Mouse (Mus musculus): ENCODE results near the gene Snx17. TPM values are rescaled to one million over a fixed set of nuclear protein-coding genes. Genes with fewer than 3 reads are reported as not detected.

Gene Snx17
- polyA plus RNA-seq, 1 experiment from 2014 or later, result 126 TPM

DNA sequence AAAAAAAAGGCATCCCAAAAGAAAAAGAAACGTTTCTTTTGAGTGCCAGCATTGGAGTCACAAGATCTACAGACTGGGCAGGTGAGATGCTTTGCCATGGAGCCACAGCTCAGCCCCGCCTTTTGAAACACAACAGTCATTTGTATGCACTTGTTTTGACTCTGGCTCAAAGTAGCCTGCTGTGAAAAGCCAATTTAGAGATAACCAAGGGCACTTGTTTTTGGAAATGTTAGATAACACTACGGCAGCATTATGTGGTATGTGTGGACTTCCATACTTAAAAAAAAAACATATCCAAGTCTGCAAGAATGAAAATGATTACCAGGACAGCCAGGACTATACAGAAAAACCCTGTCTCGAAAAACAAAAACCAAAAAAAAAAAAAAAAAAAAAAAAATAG lies 9.3 kb upstream of the Snx17 start:
- Histone ChIP-seq H3K36me3 (replicated peaks) (peaks cover 18% of the 10 kb centered on the region), H3K27ac (no peak overlapping the region), H3K4me1 (peaks cover 11% of the 10 kb centered on the region), H3K9me3 (no peaks in the 10 kb centered on the region), H3K4me3 (no peak overlapping the region), H3K4me2 (no peak overlapping the region), H3K27me3 (replicated peaks) (no peaks in the 10 kb centered on the region), H3K9ac (no peak overlapping the region)
- WGBS, result 61% methylated on average over 4 of the region's 4 CpGs
- ATAC-seq (replicated peaks), result no peak

DNA sequence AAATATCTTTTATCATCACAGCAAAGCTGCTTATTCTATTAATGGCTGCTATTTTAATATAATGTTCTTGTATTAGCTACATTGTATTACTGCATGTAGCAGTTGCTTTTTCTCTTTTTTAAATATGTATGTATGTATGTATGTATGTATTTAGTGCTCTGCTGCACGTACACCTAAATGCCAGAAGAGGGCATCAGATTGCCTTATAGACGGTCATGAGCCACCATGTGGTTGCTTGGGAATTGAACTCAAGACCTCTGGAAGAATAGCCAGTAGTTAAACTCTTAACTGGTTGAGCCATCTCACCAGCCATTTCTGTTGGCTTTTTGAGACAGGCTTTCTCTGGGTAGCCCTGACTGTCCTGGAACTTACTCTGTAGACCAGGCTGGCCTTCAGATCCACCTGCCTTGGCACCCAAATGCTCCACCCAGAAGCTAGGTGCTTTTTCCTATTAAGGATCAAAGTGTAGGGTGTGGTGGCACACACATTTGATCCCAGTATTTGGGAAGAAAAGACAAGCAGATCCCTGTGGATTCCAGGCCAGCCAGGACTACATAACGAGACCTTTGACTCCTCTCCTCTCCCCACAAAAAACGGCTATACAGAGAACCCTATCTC lies 4.7 kb upstream of the Snx17 start:
- H3K27me3 ChIP-seq (replicated peaks), result no peaks in the 10 kb centered on the region
- peaks cover 40% of the 10 kb centered on the region for H3K36me3 ChIP-seq (replicated peaks)
- 87% methylated on average over 4 of the region's 4 CpGs for WGBS
- H3K9me3 ChIP-seq, result no peaks in the 10 kb centered on the region
- ATAC-seq (replicated peaks), result no peak
- H3K4me3 ChIP-seq, result no peak overlapping the region
- no peak overlapping the region for H3K9ac ChIP-seq
- no peak overlapping the region for H3K27ac ChIP-seq
- peaks cover 11% of the 10 kb centered on the region for H3K4me1 ChIP-seq
- H3K4me2 ChIP-seq, result no peak overlapping the region

DNA sequence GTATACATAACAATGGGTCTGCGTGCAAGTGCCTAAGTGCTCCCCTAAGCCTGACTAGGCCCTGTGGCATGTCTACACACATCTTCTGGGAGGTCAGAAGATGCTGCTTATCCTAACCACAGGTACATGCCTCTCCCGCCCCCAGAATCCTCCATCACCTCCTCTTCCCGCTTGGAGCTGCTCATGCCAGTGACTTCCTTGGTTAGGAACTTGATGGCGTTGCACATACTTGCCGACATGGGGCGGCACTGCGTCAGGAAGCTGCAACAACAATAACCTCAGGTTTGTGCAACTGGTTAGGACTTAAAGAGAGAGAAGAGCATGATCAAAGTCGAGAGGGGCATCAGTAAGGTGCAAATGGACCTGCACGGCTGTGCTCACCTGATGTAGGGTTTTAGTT lies 2.8 kb upstream of the Snx17 start:
- Histone ChIP-seq H3K9ac (no peak overlapping the region), H3K36me3 (replicated peaks) (peaks cover 47% of the 10 kb centered on the region), H3K27me3 (replicated peaks) (no peaks in the 10 kb centered on the region), H3K4me2 (no peak overlapping the region), H3K4me1 (peaks cover 23% of the 10 kb centered on the region), H3K4me3 (no peak overlapping the region), H3K27ac (no peak overlapping the region), H3K9me3 (no peaks in the 10 kb centered on the region)
- ATAC-seq (replicated peaks), result no peak
- 92% methylated on average over 9 of the region's 9 CpGs for WGBS

DNA sequence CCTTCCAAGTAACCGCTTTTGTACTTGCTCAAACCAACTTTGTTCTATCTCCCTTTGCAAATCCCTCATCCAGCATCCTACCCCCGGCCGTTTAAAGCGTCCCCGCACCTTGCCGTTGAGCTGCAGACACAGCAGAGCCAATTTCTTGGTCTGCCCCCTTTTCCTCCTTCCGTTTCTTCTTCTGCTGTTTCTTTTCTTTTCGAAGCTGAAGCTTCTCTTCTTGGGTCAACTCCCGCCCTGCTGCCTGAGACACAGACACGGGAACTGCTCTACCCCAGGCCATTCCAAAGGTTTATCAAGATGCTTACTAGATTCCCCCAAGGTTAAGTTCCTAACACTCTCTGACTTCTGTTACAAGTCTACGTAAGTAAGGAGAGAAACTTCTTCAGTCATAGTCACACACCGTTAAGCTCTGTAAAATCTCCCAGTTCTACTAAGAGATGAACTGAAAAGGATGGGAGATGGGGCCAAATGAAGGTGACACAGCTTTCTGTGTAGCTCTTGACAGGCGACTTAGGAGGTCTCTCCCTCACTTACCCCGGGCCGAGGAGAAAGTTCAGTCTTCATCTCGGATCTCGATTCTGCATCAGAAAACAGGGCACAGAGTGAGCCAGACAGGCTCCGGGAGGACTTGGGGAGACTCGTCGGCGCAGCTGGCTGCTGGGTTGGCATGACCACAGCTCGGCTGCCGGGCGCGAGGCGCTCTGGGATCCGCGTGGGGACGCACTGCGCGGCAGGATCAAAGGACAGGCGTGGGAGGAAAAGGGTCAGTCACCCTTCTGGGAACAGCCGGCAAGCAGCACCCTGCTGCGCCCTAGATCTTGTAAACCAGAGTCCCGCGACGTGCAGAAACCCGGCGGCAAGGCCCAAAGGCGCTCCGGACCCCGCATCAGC lies 735 bp upstream of the Snx17 start:
- Histone ChIP-seq H3K36me3 (replicated peaks) (peaks cover 60% of the 10 kb centered on the region), H3K4me1 (peaks cover 23% of the 10 kb centered on the region), H3K27ac (peak overlapping the region; percentile 89), H3K27me3 (replicated peaks) (no peaks in the 10 kb centered on the region), H3K9me3 (no peaks in the 10 kb centered on the region), H3K4me2 (peak overlapping the region; percentile 92), H3K4me3 (peak overlapping the region; percentile 95), H3K9ac (peak overlapping the region; percentile 75)
- ATAC-seq (replicated peaks), result peak; percentile 64
- WGBS, result 15% methylated on average over 42 of the region's 42 CpGs

DNA sequence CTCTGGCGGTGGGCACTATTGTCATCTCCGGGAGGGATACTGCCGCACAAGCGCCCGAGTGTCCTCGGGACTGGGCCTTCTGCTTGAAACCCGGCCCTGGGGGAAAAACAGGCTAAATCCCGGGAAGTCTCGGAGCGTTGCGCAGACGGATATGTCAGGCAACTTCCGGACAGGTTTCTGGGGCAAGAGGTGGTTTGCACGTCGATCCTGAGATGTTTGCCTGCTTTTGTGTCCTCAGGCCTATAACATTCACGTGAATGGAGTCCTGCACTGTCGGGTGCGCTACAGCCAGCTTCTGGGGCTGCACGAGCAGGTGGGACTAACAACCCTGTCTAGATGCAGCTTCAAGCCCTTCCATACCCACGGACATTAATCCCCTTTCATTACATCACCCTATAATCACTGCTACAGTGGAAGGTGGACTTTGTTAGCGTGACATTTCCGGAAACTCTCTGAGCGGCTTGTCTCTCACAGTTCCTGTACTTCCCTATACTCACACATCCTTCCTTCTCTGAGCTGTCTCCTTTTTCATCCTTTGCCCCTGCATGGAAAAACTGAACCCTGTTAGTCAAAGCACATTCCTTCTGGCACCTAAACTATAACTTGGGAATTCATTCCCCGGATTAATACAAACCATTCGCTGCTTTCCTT lies 729 bp downstream of the Snx17 start:
- 13% methylated on average over 25 of the region's 25 CpGs for WGBS
- peak overlapping the region; percentile 89 for H3K27ac ChIP-seq

DNA sequence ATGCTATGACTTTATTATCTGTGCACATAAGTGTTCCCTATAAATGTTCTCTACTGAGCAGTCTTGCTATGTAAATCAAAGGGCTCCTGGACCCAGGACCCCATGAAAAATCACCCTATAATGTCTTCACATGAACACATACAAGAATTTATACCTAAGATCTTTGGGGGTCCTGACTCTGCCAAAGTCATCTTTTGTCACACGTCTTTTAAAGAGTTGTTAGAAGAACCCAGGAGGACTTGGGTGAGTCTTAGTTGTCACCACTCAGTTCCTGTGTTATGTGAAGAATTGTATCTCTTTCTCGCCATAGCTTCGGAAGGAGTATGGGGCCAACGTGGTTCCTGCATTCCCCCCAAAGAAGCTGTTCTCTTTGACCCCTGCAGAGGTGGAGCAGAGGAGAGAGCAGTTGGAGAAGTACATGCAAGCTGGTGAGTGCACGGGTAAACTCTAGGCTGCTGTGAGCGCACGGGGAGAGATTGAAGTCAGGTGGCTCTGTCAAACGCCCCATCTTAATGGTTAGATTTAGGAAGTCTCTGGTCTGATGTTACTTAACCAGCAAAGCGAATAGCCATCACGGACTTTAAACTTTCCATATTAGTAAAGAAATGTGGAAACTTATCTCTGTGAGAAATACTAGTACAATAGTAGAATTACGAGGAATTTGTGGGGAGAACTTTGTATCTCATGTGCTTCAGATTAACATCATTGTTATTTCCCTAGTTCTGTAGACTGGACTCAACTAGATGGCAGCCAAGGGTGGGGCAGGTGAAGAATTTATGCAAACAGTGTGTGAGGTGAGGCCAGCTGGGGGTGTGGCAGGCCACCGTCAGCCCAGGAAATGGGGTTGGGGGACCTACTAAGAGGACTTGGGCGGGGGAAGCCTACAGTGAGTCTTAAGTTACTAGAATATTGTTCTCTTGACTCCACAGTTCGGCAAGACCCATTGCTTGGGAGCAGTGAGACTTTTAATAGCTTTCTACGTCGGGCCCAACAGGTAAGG lies 1.8 kb downstream of the Snx17 start:
- H3K4me3 ChIP-seq, result peak overlapping the region; percentile 95; the same call in 1 of the 2 replicates
- no peak overlapping the region for H3K27ac ChIP-seq
- ATAC-seq (replicated peaks), result no peak
- no peaks in the 10 kb centered on the region for H3K27me3 ChIP-seq (replicated peaks)
- no peaks in the 10 kb centered on the region for H3K9me3 ChIP-seq
- 94% methylated on average over 16 of the region's 16 CpGs for WGBS
- peaks cover 62% of the 10 kb centered on the region for H3K36me3 ChIP-seq (replicated peaks)
- no peak overlapping the region for H3K9ac ChIP-seq
- H3K4me2 ChIP-seq, result peak overlapping the region; percentile 92; the same call in 1 of the 2 replicates
- H3K4me1 ChIP-seq, result peaks cover 24% of the 10 kb centered on the region

More for the DNA sequence above, 729 bp downstream of the Snx17 start:
- no peak for ATAC-seq (replicated peaks)
- Histone ChIP-seq H3K4me2 (peak overlapping the region; percentile 92), H3K27me3 (replicated peaks) (no peaks in the 10 kb centered on the region), H3K36me3 (replicated peaks) (peaks cover 59% of the 10 kb centered on the region), H3K4me1 (peaks cover 23% of the 10 kb centered on the region), H3K4me3 (peak overlapping the region; percentile 95), H3K9me3 (no peaks in the 10 kb centered on the region), H3K9ac (peak overlapping the region; percentile 94)

DNA sequence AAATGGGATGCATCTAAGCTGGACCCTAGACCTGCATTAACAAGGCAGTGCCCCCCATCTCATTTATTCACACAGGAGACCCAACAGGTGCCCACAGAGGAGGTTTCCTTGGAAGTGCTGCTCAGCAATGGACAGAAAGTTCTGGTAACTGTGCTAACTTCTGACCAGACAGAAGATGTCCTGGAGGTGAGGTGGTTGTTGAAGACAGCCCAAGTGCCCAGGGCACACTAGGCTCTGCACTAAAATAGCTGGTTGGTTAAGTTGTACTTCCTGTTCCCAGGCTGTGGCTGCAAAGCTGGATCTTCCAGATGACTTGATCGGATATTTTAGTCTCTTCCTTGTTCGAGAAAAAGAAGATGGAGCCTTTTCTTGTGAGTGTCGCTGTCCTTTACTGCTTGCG lies 2.6 kb downstream of the Snx17 start:
- Histone ChIP-seq H3K36me3 (replicated peaks) (peaks cover 60% of the 10 kb centered on the region), H3K4me1 (peaks cover 33% of the 10 kb centered on the region), H3K9me3 (peaks cover 4% of the 10 kb centered on the region), H3K4me3 (no peak overlapping the region), H3K9ac (no peak overlapping the region), H3K27ac (no peak overlapping the region), H3K27me3 (replicated peaks) (no peaks in the 10 kb centered on the region), H3K4me2 (no peak overlapping the region)
- ATAC-seq (replicated peaks), result no peak
- WGBS, result 92% methylated on average over 4 of the region's 4 CpGs

DNA sequence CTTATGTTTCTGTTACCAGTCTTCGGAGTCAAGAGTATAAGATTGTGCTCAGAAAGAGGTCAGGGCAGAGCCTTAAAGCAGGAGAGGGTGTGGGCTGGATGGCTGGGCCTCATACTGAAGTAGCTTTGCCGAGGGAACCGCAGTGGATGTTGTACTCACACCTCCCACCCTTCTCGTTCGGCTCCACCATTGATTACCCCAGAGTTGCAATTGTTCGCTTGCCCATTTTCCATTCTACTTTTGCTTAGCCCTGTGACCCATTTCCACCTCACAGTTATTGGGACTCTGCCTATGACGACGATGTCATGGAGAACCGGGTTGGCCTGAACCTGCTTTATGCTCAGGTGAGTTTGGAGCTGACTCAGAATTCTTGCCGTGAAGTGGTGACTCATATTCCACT lies 3.2 kb downstream of the Snx17 start:
- no peaks in the 10 kb centered on the region for H3K27me3 ChIP-seq (replicated peaks)
- H3K27ac ChIP-seq, result no peak overlapping the region
- 95% methylated on average over 10 of the region's 10 CpGs for WGBS
- ATAC-seq (replicated peaks), result no peak
- H3K4me1 ChIP-seq, result peaks cover 38% of the 10 kb centered on the region
- no peak overlapping the region for H3K4me2 ChIP-seq
- peaks cover 4% of the 10 kb centered on the region for H3K9me3 ChIP-seq
- peaks cover 56% of the 10 kb centered on the region for H3K36me3 ChIP-seq (replicated peaks)
- no peak overlapping the region for H3K4me3 ChIP-seq
- H3K9ac ChIP-seq, result no peak overlapping the region

DNA sequence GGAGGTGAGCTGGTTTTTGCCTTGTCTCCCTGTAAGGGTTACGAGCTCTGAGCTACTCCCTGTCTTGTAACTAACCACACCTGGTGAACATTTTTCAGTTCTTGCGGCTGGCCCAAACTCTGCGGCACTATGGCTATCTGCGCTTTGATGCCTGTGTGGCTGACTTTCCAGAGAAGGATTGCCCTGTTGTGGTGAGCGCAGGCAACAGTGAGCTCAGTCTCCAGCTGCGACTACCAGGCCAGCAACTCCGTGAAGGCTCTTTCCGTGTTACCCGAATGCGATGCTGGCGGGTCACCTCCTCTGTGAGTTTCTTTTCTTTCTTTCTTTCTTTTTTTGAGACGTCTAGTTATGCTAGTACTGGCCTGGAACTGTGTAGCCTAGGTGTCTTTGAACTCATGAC lies 4.0 kb downstream of the Snx17 start:
- no peaks in the 10 kb centered on the region for H3K27me3 ChIP-seq (replicated peaks)
- no peak overlapping the region for H3K27ac ChIP-seq
- peaks cover 55% of the 10 kb centered on the region for H3K36me3 ChIP-seq (replicated peaks)
- H3K4me2 ChIP-seq, result no peak overlapping the region
- no peak overlapping the region for H3K9ac ChIP-seq
- 93% methylated on average over 12 of the region's 12 CpGs for WGBS
- no peak for ATAC-seq (replicated peaks)
- peaks cover 34% of the 10 kb centered on the region for H3K4me1 ChIP-seq
- H3K4me3 ChIP-seq, result no peak overlapping the region
- H3K9me3 ChIP-seq, result peaks cover 4% of the 10 kb centered on the region

DNA sequence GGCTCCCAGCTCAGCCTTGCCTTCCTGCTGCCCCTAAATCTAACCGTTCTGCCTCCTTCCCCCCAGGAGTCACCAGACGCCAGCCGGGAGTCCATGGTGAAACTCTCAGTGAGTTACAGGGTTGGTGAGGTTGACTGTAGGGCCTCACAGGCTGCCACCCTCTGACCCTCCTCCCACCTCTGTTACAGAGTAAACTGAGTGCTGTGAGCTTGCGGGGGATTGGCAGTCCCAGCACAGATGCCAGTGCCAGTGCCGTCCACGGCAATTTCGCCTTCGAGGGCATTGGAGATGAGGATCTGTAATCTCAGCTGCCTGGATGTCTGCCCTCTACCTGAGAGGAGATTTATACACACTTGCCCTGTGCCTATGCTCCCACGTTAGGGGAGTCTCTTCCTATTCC lies 5.1 kb downstream of the Snx17 start:
- H3K4me2 ChIP-seq, result no peak overlapping the region
- H3K27me3 ChIP-seq (replicated peaks), result no peaks in the 10 kb centered on the region
- no peak for ATAC-seq (replicated peaks)
- peaks cover 38% of the 10 kb centered on the region for H3K4me1 ChIP-seq
- H3K9ac ChIP-seq, result no peak overlapping the region
- H3K4me3 ChIP-seq, result no peak overlapping the region
- WGBS, result 89% methylated on average over 9 of the region's 9 CpGs
- H3K9me3 ChIP-seq, result peaks cover 4% of the 10 kb centered on the region
- no peak overlapping the region for H3K27ac ChIP-seq
- peaks cover 60% of the 10 kb centered on the region for H3K36me3 ChIP-seq (replicated peaks)

DNA sequence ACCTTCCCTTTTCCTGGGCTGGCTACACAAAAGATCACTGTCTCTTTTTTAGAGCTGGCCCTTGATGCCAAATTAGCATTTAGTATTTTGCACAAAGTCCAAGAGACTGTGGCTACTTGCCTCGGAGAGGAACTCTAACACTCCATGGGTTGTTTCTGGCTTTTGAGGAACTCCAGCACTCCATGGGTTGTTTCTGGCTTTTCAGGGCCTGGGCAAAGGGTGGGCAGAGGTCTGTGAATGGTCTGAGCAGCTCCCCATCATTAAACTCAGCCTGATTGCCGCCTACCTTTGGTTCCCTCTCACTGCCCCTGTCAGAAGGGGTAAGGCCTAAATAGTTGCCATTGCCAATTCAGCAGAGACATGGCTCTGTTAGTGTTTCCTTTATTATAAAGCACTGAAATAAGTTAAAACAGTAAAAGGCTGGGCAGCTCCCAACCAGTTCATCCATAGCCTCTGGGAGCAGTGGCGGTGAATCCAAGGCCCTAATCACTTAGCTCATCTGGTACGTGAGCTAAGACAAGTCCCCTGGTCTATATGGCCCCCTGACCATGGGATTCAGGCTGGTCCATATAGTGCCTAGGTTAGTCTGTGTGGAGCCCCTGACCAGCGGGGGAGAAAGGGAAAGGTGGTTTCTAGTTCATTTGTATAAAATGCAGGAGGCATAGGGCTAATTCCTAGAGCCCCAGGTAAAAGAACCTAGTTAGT lies 5.7 kb downstream of the Snx17 start:
- H3K27me3 ChIP-seq (replicated peaks), result no peaks in the 10 kb centered on the region
- H3K27ac ChIP-seq, result no peak overlapping the region
- no peak overlapping the region for H3K9ac ChIP-seq
- H3K4me3 ChIP-seq, result no peak overlapping the region
- H3K9me3 ChIP-seq, result peaks cover 4% of the 10 kb centered on the region
- H3K4me1 ChIP-seq, result peaks cover 37% of the 10 kb centered on the region
- H3K4me2 ChIP-seq, result no peak overlapping the region
- no peak for ATAC-seq (replicated peaks)
- 82% methylated on average over 5 of the region's 5 CpGs for WGBS
- peaks cover 66% of the 10 kb centered on the region for H3K36me3 ChIP-seq (replicated peaks)
